Mouse (Mus musculus) forebrain, embryonic 16.5 days (tissue): Measurements from ENCODE around the gene Sorcs2. TPM values are rescaled to one million over a fixed set of nuclear protein-coding genes. Genes with fewer than 3 reads are reported as not detected.

ENCODE experiments used
- ATAC-seq: fragments of 200-750 bp; cut with Nextera tagmentation; 2 replicates; pipeline ENCODE4 v1.8.0; 2017; ENCODE audit warnings: mild to moderate bottlenecking, moderate library complexity
- H3K27ac ChIP-seq: fragments of 300-500 bp; sonication (generic); 2 replicates; pipeline ENCODE4 v1.5.1; 2014; ENCODE audit warnings: low read length, control low read depth
- H3K27me3 ChIP-seq: fragments of 300-500 bp; sonication (generic); replicated peaks from 2 replicates; pipeline ENCODE4 v1.6.1; 2014; ENCODE audit warnings: low read length; ENCODE audit not compliant: control insufficient read depth, insufficient read depth
- H3K36me3 ChIP-seq: fragments of 300-500 bp; sonication (generic); 2 replicates; pipeline ENCODE4 v1.6.1; 2014; ENCODE audit not compliant: control insufficient read depth, insufficient read depth
- H3K4me1 ChIP-seq: fragments of 300-500 bp; sonication (generic); replicated peaks from 2 replicates; pipeline ENCODE4 v1.6.1; 2014; ENCODE audit warnings: low read length; ENCODE audit not compliant: control insufficient read depth, insufficient read depth
- H3K4me2 ChIP-seq: fragments of 300-500 bp; sonication (generic); 2 replicates; pipeline ENCODE4 v1.6.1; 2014; ENCODE audit warnings: mild to moderate bottlenecking, low read length, control low read depth
- H3K4me3 ChIP-seq: fragments of 300-500 bp; sonication (generic); replicated peaks from 2 replicates; pipeline ENCODE4 v1.5.1; 2014; ENCODE audit warnings: mild to moderate bottlenecking, low read length, control low read depth
- H3K9ac ChIP-seq: fragments of 300-500 bp; sonication (generic); replicated peaks from 2 replicates; pipeline ENCODE4 v1.6.1; 2014; ENCODE audit warnings: low read depth, low read length, control low read depth
- H3K9me3 ChIP-seq: fragments of 300-500 bp; sonication (generic); 2 replicates; pipeline ENCODE4 v1.6.1; 2016; ENCODE audit warnings: low read length; ENCODE audit not compliant: control insufficient read depth
- WGBS: fragments of 180-500 bp; shearing (Covaris S2); extraction: QIAGEN DNeasy Blood & Tissue Kit; methylation state at CpG from one replicate; pipeline ENCODE4 v1.1.7; 2014; 5-methylcytosine and 5-hydroxymethylcytosine counted together
- polyA plus RNA-seq: library from polyadenylated mRNA; unstranded; fragments of >200 nt; fragmentation: Nextera tagmentation; extraction: Ambion mirVana; gene quantifications from 2 replicates; pipeline ENCODE4 v1.2.1, GENCODE M21; 2015

The Sorcs2 gene
- 5.5 and 7.0 TPM in 2 replicates for polyA plus RNA-seq

GRCm38 (mm10) chr5:36397837-36398282 lies at the start of gene Sorcs2:
Gene Sorcs2 (minus strand): TSS chr5:36398139.
- H3K27me3 ChIP-seq = peaks cover 4% of the 10 kb centered on the region; the same call in 1 of the 2 replicates
- peak; percentile 92 for ATAC-seq
- H3K36me3 ChIP-seq = no peaks in the 10 kb centered on the region
- H3K9me3 ChIP-seq = no peaks in the 10 kb centered on the region
- H3K4me1 ChIP-seq = peaks cover 24% of the 10 kb centered on the region
- peak within 1 kb of the TSS; percentile 76 for H3K4me3 ChIP-seq
- H3K4me2 ChIP-seq = peak within 1 kb of the TSS; percentile 91
- H3K9ac ChIP-seq = peak within 1 kb of the TSS; percentile 90
- no peak within 1 kb of the TSS for H3K27ac ChIP-seq
- WGBS = 0% methylated on average over 43 of the region's 45 CpGs

GRCm38 (mm10) chr5:36446166-36446890 lies 48.4 kb upstream of the Sorcs2 start:
- Histone ChIP-seq H3K4me1 (peaks cover 4% of the 10 kb centered on the region; the same call in 1 of the 2 replicates), H3K4me3 (no peak overlapping the region), H3K27me3 (no peaks in the 10 kb centered on the region), H3K9me3 (no peaks in the 10 kb centered on the region), H3K4me2 (no peak overlapping the region), H3K36me3 (no peaks in the 10 kb centered on the region), H3K27ac (no peak overlapping the region), H3K9ac (no peak overlapping the region)
- no peak for ATAC-seq
- 33% methylated on average over 9 of the region's 9 CpGs for WGBS

- H3K27ac ChIP-seq = no peak overlapping the region
- ATAC-seq = peak; percentile 50; the same call in 1 of the 2 replicates
- peaks cover 4% of the 10 kb centered on the region; the same call in 1 of the 2 replicates for H3K4me1 ChIP-seq
- H3K4me2 ChIP-seq = no peak overlapping the region
- 28% methylated on average over 8 of the region's 8 CpGs for WGBS
- H3K9me3 ChIP-seq = no peaks in the 10 kb centered on the region
- H3K4me3 ChIP-seq = no peak overlapping the region
- no peaks in the 10 kb centered on the region for H3K36me3 ChIP-seq
- no peak overlapping the region for H3K9ac ChIP-seq
- H3K27me3 ChIP-seq = no peaks in the 10 kb centered on the region
Observed at GRCm38 (mm10) chr5:36445028-36445427, 47.1 kb upstream of the Sorcs2 start.

GRCm38 (mm10) chr5:36444611-36445010 lies 46.7 kb upstream of the Sorcs2 start:
- Histone ChIP-seq H3K4me1 (peaks cover 4% of the 10 kb centered on the region; the same call in 1 of the 2 replicates), H3K36me3 (no peaks in the 10 kb centered on the region), H3K9ac (no peak overlapping the region), H3K4me3 (no peak overlapping the region), H3K9me3 (no peaks in the 10 kb centered on the region), H3K27me3 (no peaks in the 10 kb centered on the region), H3K27ac (no peak overlapping the region), H3K4me2 (no peak overlapping the region)
- 0 out of 2 replicates have a peak, but pooled peaks have one; percentile 6 for ATAC-seq
- WGBS = 53% methylated on average over 4 of the region's 4 CpGs

- ATAC-seq = no peak
- Histone ChIP-seq H3K9me3 (no peaks in the 10 kb centered on the region), H3K27ac (no peak overlapping the region), H3K4me2 (no peak overlapping the region), H3K36me3 (no peaks in the 10 kb centered on the region), H3K4me3 (no peak overlapping the region), H3K27me3 (no peaks in the 10 kb centered on the region), H3K4me1 (peaks cover 4% of the 10 kb centered on the region; the same call in 1 of the 2 replicates), H3K9ac (no peak overlapping the region)
- WGBS = 60% methylated on average over 3 of the region's 3 CpGs
Observed at GRCm38 (mm10) chr5:36440741-36441140, 42.8 kb upstream of the Sorcs2 start.

- H3K9me3 ChIP-seq = no peaks in the 10 kb centered on the region
- ATAC-seq = no peak
- H3K36me3 ChIP-seq = no peaks in the 10 kb centered on the region
- 78% methylated on average over 4 of the region's 4 CpGs for WGBS
- H3K4me1 ChIP-seq = peaks cover 9% of the 10 kb centered on the region; the same call in 1 of the 2 replicates
- no peaks in the 10 kb centered on the region for H3K27me3 ChIP-seq
- no peak overlapping the region for H3K4me3 ChIP-seq
- no peak overlapping the region for H3K9ac ChIP-seq
- no peak overlapping the region for H3K27ac ChIP-seq
- no peak overlapping the region for H3K4me2 ChIP-seq
Observed at GRCm38 (mm10) chr5:36436858-36437257, 38.9 kb upstream of the Sorcs2 start.

GRCm38 (mm10) chr5:36434398-36434967 lies 36.5 kb upstream of the Sorcs2 start:
- Histone ChIP-seq H3K9ac (no peak overlapping the region), H3K4me2 (no peak overlapping the region), H3K27ac (peak overlapping the region; percentile 74), H3K9me3 (no peaks in the 10 kb centered on the region), H3K4me3 (no peak overlapping the region), H3K36me3 (no peaks in the 10 kb centered on the region), H3K27me3 (no peaks in the 10 kb centered on the region), H3K4me1 (peaks cover 9% of the 10 kb centered on the region; the same call in 1 of the 2 replicates)
- peak; percentile 87 for ATAC-seq
- 48% methylated on average over 9 of the region's 9 CpGs for WGBS

GRCm38 (mm10) chr5:36431711-36432110 lies 33.8 kb upstream of the Sorcs2 start:
- H3K9me3 ChIP-seq = no peaks in the 10 kb centered on the region
- peaks cover 9% of the 10 kb centered on the region; the same call in 1 of the 2 replicates for H3K4me1 ChIP-seq
- H3K4me2 ChIP-seq = no peak overlapping the region
- no peaks in the 10 kb centered on the region for H3K36me3 ChIP-seq
- WGBS = 55% methylated on average over 2 of the region's 2 CpGs
- no peak overlapping the region for H3K27ac ChIP-seq
- ATAC-seq = no peak
- no peak overlapping the region for H3K4me3 ChIP-seq
- no peak overlapping the region for H3K9ac ChIP-seq
- no peaks in the 10 kb centered on the region for H3K27me3 ChIP-seq

GRCm38 (mm10) chr5:36429551-36429950 lies 31.6 kb upstream of the Sorcs2 start:
- no peaks in the 10 kb centered on the region for H3K9me3 ChIP-seq
- H3K4me3 ChIP-seq = no peak overlapping the region
- H3K36me3 ChIP-seq = no peaks in the 10 kb centered on the region
- H3K27me3 ChIP-seq = no peaks in the 10 kb centered on the region
- no peak overlapping the region for H3K9ac ChIP-seq
- no peak overlapping the region for H3K27ac ChIP-seq
- 94% methylated on average over 3 of the region's 3 CpGs for WGBS
- no peak for ATAC-seq
- H3K4me1 ChIP-seq = peaks cover 5% of the 10 kb centered on the region; the same call in 1 of the 2 replicates
- no peak overlapping the region for H3K4me2 ChIP-seq
